Mouse (Mus musculus): ENCODE measurements at regions not wholly inside any gene's neighbourhood (a gene's known extent, or its start where the extent isn't known, plus 50 kb on each side); places are given as distances from the start of the nearest gene placed in this dataset.
"Not testable (repeated sequence)": the region's sequence is repeated elsewhere in the genome, so short reads cannot be mapped to it uniquely, and the experiment has no call there.

GRCm38 (mm10) chr1:143265216-143265615, 375.2 kb upstream of the B3galt2 start:
- no peak for DNase-seq (ENCODE audit: low spot score)

- no peak for DNase-seq (ENCODE audit: low spot score)
Observed at GRCm38 (mm10) chr1:143286274-143286967, 354.0 kb upstream of the B3galt2 start.

- DNase-seq (ENCODE audit: low spot score): no peak
Observed at GRCm38 (mm10) chr1:143287448-143287847, 353.0 kb upstream of the B3galt2 start.

DNA sequence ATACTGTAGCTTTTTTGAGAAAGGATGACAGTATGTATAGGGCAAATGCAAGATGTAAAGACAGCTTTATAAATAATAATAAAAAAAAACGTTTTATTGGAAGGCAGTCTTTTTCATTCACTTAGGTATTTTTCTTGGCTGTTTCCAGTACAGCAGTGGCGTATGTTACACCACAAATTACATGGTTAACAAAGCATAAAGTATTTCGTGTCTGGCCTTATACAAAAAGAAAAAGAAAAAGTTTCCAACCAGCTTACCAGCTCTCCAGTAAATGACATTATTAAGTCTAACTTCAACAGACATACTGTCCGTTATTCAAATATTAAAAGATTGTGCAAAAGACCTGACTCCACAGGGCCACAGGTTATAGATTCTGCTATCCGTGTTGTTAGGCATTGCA, 343.9 kb upstream of the B3galt2 start:
- DNase-seq (ENCODE audit: low spot score): no peak

- no peak for DNase-seq (ENCODE audit: low spot score)
Observed at GRCm38 (mm10) chr1:143307379-143307778, 333.1 kb upstream of the B3galt2 start.

DNA sequence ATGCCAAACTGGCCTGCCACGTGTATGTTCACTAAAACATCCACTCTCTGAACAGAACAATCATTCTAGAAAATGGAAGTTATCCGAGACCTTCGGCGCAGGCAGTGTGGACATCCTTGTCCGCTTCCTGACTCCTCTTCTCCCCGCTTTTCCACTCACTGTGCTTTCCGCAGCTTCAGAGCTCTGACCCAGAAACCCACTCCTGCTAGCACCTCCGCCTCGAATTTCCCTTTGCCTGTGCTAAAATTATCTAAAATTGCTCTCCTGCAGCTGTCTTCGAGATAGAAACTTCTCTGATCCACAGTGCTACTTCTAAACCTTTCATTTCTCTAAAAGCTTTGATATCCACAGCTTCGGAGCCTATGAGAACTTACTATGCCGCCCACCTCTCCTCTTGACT, 322.1 kb upstream of the B3galt2 start:
- DNase-seq (ENCODE audit: low spot score): no peak

DNA sequence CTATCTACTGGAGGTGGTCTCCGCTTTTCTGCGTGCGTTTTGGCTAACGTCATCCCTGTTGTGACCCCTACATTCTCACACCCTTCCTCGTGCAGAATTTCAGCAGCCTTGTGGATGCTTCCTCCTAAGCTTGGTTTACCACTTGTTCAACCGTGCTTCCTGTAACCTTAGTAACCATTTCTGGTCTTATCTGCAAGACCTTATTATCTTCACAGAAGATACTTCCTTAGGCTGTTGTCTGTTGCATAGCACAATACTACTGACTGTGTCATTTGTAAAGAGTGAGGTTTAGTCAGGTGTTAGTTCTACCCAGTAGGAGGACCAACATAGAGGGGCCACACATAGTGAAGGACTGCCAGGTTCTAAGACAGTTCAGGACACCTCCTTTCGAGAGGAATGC, 320.9 kb upstream of the B3galt2 start:
- no peak for DNase-seq (ENCODE audit: low spot score)

DNA sequence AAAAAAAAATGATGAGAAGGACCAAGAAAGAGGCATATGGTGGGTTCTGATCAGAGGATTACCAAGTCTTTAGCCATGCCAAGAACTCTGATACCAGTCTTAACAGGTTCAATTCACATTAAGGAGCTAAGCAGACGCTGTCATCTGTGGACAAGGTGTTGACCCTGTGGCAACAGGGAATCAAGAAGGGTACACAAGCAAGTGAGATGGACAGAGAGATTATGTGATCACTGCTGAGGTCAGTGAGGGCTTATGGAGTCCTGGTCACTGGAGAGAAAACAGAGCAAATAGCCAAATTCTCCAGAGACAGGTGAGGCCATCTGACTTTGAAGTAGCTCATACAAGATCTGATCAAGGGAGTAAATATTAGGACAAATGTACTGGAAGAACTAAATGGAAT, 289.1 kb upstream of the B3galt2 start:
- DNase-seq (ENCODE audit: low spot score): no peak

GRCm38 (mm10) chr1:143360256-143360655, 280.2 kb upstream of the B3galt2 start:
- DNase-seq (ENCODE audit: low spot score): not testable (repeated sequence)

DNA sequence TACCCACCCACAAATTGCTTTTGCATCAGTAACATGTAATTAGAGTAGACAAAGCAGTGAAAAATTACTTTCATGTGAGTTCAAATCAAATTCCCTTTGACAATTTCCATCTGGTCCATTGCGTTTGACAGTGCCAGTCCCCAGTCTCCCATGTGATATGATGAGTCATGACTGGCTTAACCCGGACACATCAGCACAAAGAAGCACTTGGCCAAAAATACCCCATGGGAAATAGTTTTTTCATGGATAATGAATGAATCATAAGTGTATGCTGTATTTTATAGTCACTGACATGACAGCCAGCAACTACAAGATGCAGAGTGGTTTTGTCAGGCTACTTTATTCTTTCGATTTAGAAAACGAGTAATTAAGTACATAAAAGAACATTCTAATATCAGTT, 248.6 kb upstream of the B3galt2 start:
- no peak for DNase-seq (ENCODE audit: low spot score)
